Mouse (Mus musculus) MEL (cell line): ENCODE results near the gene Ift57. TPM values are rescaled to one million over a fixed set of nuclear protein-coding genes. Genes with fewer than 3 reads are reported as not detected.
A peak's percentile ranks its signal among the peaks of the same experiment; 100 is the strongest.

Experiments used
- DNase-seq: peaks from one replicate; pipeline ENCODE4 v3.0.0; 2011; ENCODE audit warnings: low read depth, low spot score
- H3K27ac ChIP-seq: 2 replicates; pipeline ENCODE4 v1.5.1; 2012; ENCODE audit warnings: low read depth, mild to moderate bottlenecking, control low read depth, low read length, moderate library complexity; ENCODE audit not compliant: control insufficient read depth
- H3K27me3 ChIP-seq, 2 experiments: fragments of 150-350 bp in 1 of 2; sonication (generic) in 1 of 2; 2 replicates each; pipeline ENCODE4 v1.6.1; 2012; ENCODE audit warnings: low read length in 2 of 2, mild to moderate bottlenecking in 2 of 2, improper control_type of control experiment in 1 of 2, moderate library complexity in 1 of 2; ENCODE audit not compliant: insufficient read depth in 2 of 2, control insufficient read depth in 1 of 2
- H3K36me3 ChIP-seq, 2 experiments: 2 replicates each; pipeline ENCODE4 v1.6.1; 2012 to 2014; ENCODE audit warnings: low read length in 2 of 2, improper control_type of control experiment in 1 of 2, inconsistent platforms in 1 of 2, mild to moderate bottlenecking in 1 of 2; ENCODE audit not compliant: insufficient read depth in 2 of 2, control insufficient read depth in 1 of 2
- H3K4me1 ChIP-seq, 2 experiments: fragments of 150-350 bp in 1 of 2; sonication (generic) in 1 of 2; 2 replicates each; pipeline ENCODE4 v1.6.1; 2012; ENCODE audit warnings: low read length in 2 of 2, improper control_type of control experiment in 1 of 2, mild to moderate bottlenecking in 1 of 2; ENCODE audit not compliant: insufficient read depth in 2 of 2, control insufficient read depth in 1 of 2
- H3K4me3 ChIP-seq, 2 experiments: fragments of 150-350 bp in 1 of 2; sonication (generic) in 1 of 2; 2 replicates each; pipeline ENCODE4 v1.5.1; 2012; ENCODE audit warnings: low read depth in 2 of 2, low read length in 2 of 2, mild to moderate bottlenecking in 2 of 2, moderate library complexity in 2 of 2, control low read depth in 1 of 2, improper control_type of control experiment in 1 of 2; ENCODE audit not compliant: control insufficient read depth in 1 of 2, insufficient read depth in 1 of 2
- H3K79me2 ChIP-seq: 2 replicates; pipeline ENCODE4 v1.6.1; 2012; ENCODE audit warnings: mild to moderate bottlenecking, low read length, moderate library complexity; ENCODE audit not compliant: control insufficient read depth, poor library complexity, insufficient read depth
- H3K9ac ChIP-seq: 2 replicates; pipeline ENCODE4 v1.6.1; 2012; ENCODE audit warnings: low read depth, mild to moderate bottlenecking, control low read depth, low read length, moderate library complexity; ENCODE audit not compliant: control insufficient read depth, poor library complexity, severe bottlenecking
- H3K9me3 ChIP-seq: fragments of 150-350 bp; sonication (generic); replicated peaks from 2 replicates; pipeline ENCODE4 v1.6.1; 2012; ENCODE audit warnings: mild to moderate bottlenecking, low read length, improper control_type of control experiment, moderate library complexity; ENCODE audit not compliant: insufficient read depth
- BHLHE40 ChIP-seq: IDR thresholded peaks from 2 replicates; pipeline ENCODE4 v1.6.1; 2012; ENCODE audit warnings: low read depth, mild to moderate bottlenecking, inconsistent platforms, low read length, improper control_type of control experiment, borderline replicate concordance
- CHD1 ChIP-seq: IDR thresholded peaks from 2 replicates; pipeline ENCODE4 v1.6.1; 2012; ENCODE audit warnings: low read depth, mild to moderate bottlenecking, inconsistent platforms, low read length, improper control_type of control experiment
- CTCF ChIP-seq, 3 experiments: IDR thresholded peaks in 2 of 3; conservative IDR thresholded peaks in 1 of 3; 2 replicates each; pipeline ENCODE4 v1.5.1; 2011 to 2012; ENCODE audit warnings: low read length in 3 of 3, low read depth in 2 of 3, mild to moderate bottlenecking in 2 of 3, improper control_type of control experiment in 1 of 3, inconsistent platforms in 1 of 3, mixed read lengths in 1 of 3, moderate library complexity in 1 of 3; ENCODE audit not compliant: control insufficient read depth in 1 of 3, insufficient read depth in 1 of 3, poor library complexity in 1 of 3, severe bottlenecking in 1 of 3
- E2F4 ChIP-seq: IDR thresholded peaks from 2 replicates; pipeline ENCODE4 v1.6.1; 2011; ENCODE audit warnings: low read depth, low read length, improper control_type of control experiment, borderline replicate concordance
- EP300 ChIP-seq, 2 experiments: IDR thresholded peaks; 2 replicates each; pipeline ENCODE4 v1.6.1; 2011; ENCODE audit warnings: improper control_type of control experiment in 2 of 2, low read length in 2 of 2, low read depth in 1 of 2, mild to moderate bottlenecking in 1 of 2
- GABPA ChIP-seq: IDR thresholded peaks from 2 replicates; pipeline ENCODE4 v1.6.1; 2012; ENCODE audit warnings: low read depth, mild to moderate bottlenecking, inconsistent platforms, low read length, improper control_type of control experiment, moderate library complexity
- JUND ChIP-seq: IDR thresholded peaks from 2 replicates; pipeline ENCODE4 v1.6.1; 2011; ENCODE audit warnings: low read depth, mild to moderate bottlenecking, improper control_type of control experiment, low read length
- MAX ChIP-seq: IDR thresholded peaks from 2 replicates; pipeline ENCODE4 v1.6.1; 2011; ENCODE audit warnings: low read length, improper control_type of control experiment
- MEF2A ChIP-seq: IDR thresholded peaks from 2 replicates; pipeline ENCODE4 v1.6.1; 2014; ENCODE audit warnings: low read depth, mild to moderate bottlenecking, inconsistent platforms, low read length, improper control_type of control experiment; ENCODE audit not compliant: poor library complexity, insufficient replicate concordance, severe bottlenecking; ENCODE audit errors: extremely low read depth
- MXI1 ChIP-seq: IDR thresholded peaks from 2 replicates; pipeline ENCODE4 v1.6.1; 2011; ENCODE audit warnings: mild to moderate bottlenecking, low read depth, low read length, improper control_type of control experiment
- MYB ChIP-seq: IDR thresholded peaks from 2 replicates; pipeline ENCODE4 v1.6.1; 2011; ENCODE audit warnings: mild to moderate bottlenecking, low read depth, low read length, improper control_type of control experiment
- NELFE ChIP-seq: IDR thresholded peaks from 2 replicates; pipeline ENCODE4 v1.6.1; 2011; ENCODE audit warnings: low read depth, low read length, improper control_type of control experiment
- NRF1 ChIP-seq: IDR thresholded peaks from 2 replicates; pipeline ENCODE4 v1.6.1; 2014; ENCODE audit warnings: low read depth, mild to moderate bottlenecking, inconsistent platforms, low read length, improper control_type of control experiment, moderate library complexity; ENCODE audit not compliant: poor library complexity, insufficient read depth, severe bottlenecking
- POLR2A ChIP-seq, 2 experiments: IDR thresholded peaks; 2 replicates each; pipeline ENCODE4 v1.6.1; 2011 to 2012; ENCODE audit warnings: low read length in 2 of 2, mild to moderate bottlenecking in 2 of 2, control low read depth in 1 of 2, improper control_type of control experiment in 1 of 2, low read depth in 1 of 2, moderate library complexity in 1 of 2; ENCODE audit not compliant: control insufficient read depth in 1 of 2, insufficient read depth in 1 of 2, poor library complexity in 1 of 2
- POLR2AphosphoS5 ChIP-seq: IDR thresholded peaks from 2 replicates; pipeline ENCODE4 v1.6.1; 2012; ENCODE audit warnings: low read depth, borderline replicate concordance, mild to moderate bottlenecking, inconsistent platforms, low read length, moderate library complexity, mixed read lengths
- RCOR1 ChIP-seq: IDR thresholded peaks from 2 replicates; pipeline ENCODE4 v1.6.1; 2012; ENCODE audit warnings: low read depth, mild to moderate bottlenecking, inconsistent platforms, low read length, improper control_type of control experiment
- SIN3A ChIP-seq: IDR thresholded peaks from 2 replicates; pipeline ENCODE4 v1.6.1; 2012; ENCODE audit warnings: low read length, improper control_type of control experiment, inconsistent platforms
- TBP ChIP-seq: IDR thresholded peaks from 2 replicates; pipeline ENCODE4 v1.8.0; 2011; ENCODE audit warnings: low read depth, low read length, improper control_type of control experiment
- UBTF ChIP-seq: IDR thresholded peaks from 2 replicates; pipeline ENCODE4 v1.6.1; 2012; ENCODE audit warnings: low read depth, mild to moderate bottlenecking, inconsistent platforms, low read length, improper control_type of control experiment, moderate library complexity, borderline replicate concordance; ENCODE audit not compliant: insufficient read depth
- USF1 ChIP-seq: IDR thresholded peaks from 2 replicates; pipeline ENCODE4 v1.6.1; 2014; ENCODE audit warnings: low read depth, mild to moderate bottlenecking, inconsistent platforms, low read length, improper control_type of control experiment, moderate library complexity
- USF2 ChIP-seq, 2 experiments: IDR thresholded peaks; 2 replicates each; pipeline ENCODE4 v1.6.1; 2011 to 2012; ENCODE audit warnings: improper control_type of control experiment in 2 of 2, low read length in 2 of 2, borderline replicate concordance in 1 of 2, inconsistent platforms in 1 of 2, low read depth in 1 of 2, mild to moderate bottlenecking in 1 of 2; ENCODE audit not compliant: insufficient read depth in 1 of 2
- ZC3H11A ChIP-seq: IDR thresholded peaks from 2 replicates; pipeline ENCODE4 v1.6.1; 2012; ENCODE audit warnings: low read depth, mild to moderate bottlenecking, inconsistent platforms, low read length, improper control_type of control experiment
- ZKSCAN1 ChIP-seq: IDR thresholded peaks from 2 replicates; pipeline ENCODE4 v1.6.1; 2012; ENCODE audit warnings: low read depth, mild to moderate bottlenecking, inconsistent platforms, low read length, improper control_type of control experiment, moderate library complexity
- ZNF384 ChIP-seq: IDR thresholded peaks from 2 replicates; pipeline ENCODE4 v1.6.1; 2012; ENCODE audit warnings: low read depth, mild to moderate bottlenecking, inconsistent platforms, low read length, improper control_type of control experiment
- polyA plus RNA-seq, 2 experiments: library from polyadenylated mRNA; stranded (reverse) in 1 of 2; unstranded in 1 of 2; fragments of >175 nt in 1 of 2; fragments of >200 nt in 1 of 2; gene quantifications; 2 replicates each; pipeline versions ENCODE4 v1.2.1 to v1.2.4; 2012; ENCODE audit warnings: low replicate concordance in 2 of 2, low read depth in 1 of 2; ENCODE audit not compliant: insufficient read length in 2 of 2, insufficient read depth in 1 of 2, missing spikeins in 1 of 2
- total RNA-seq: library from RNA; depleted of rRNA; stranded (reverse); fragments of 300-350 nt; gene quantifications from 2 replicates; pipeline ENCODE4 v1.2.3, GENCODE M21; 2012

The Ift57 gene
- total and polyA plus RNA-seq, 3 experiments, result 5.7 to 11.1 TPM; not detected in 1

DNA sequence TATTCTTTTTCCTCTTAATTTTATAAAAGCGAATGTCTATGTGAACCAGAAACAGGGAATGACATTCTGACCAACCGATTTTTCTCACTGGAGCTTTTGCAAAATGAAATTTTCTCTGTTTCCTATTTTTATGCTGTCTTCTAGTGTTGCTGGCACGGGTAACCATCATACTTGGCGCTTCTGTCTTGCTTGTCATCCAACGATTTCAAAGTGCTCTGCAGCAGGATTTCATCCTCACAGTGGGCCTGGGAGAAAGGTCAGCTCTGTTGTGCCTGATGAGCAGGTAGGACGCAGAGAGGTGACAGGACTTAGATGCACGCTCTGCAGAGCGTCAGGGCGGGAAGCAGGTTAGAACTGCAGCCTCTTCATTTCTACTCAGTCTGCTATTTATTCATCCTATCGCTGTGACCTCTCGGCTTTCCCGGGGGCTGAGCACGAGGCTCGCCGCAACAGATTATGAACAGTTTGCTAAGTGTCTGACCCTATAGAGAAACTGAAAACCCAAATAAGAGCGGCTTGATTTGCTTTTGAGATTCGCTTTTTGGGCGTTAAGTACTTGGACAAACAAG lies 108.9 kb downstream of the Ift57 start:
- Histone ChIP-seq H3K36me3 (peaks cover 0 to 22% of the 10 kb centered on the region in 2 experiments; a peak in 2 of 4 replicates), H3K4me3 (peak overlapping the region; percentile 52 to 69), H3K27me3 (no peaks in the 10 kb centered on the region), H3K4me1 (peaks cover 11 to 26% of the 10 kb centered on the region in 2 experiments), H3K79me2 (no peaks in the 10 kb centered on the region; the same call in 1 of the 2 replicates), H3K9ac (peak overlapping the region; percentile 78), H3K9me3 (no peaks in the 10 kb centered on the region), H3K27ac (peak overlapping the region; percentile 92)
- 0 out of 2 replicates have a peak, but pooled peaks have one; percentile 36 for TF ChIP-seq MAX
- TF ChIP-seq ZC3H11A, result no peak
- TF ChIP-seq MEF2A, result no peak
- no peak for TF ChIP-seq GABPA
- 0 out of 2 replicates have a peak, but pooled peaks have one; percentile 0 for TF ChIP-seq ZNF384
- 0 out of 2 replicates have a peak, but pooled peaks have one; percentile 18 for TF ChIP-seq SIN3A
- 0 out of 4 replicates have a peak, but pooled peaks have one; percentile 18 to 24 for TF ChIP-seq POLR2A (IDR thresholded peaks at IDR 0.05; ENCODE audit: control insufficient read depth in 1 of 2, insufficient read depth in 1 of 2, low read depth in 1 of 2, low read length in 2 of 2, poor library complexity in 1 of 2)
- TF ChIP-seq TBP, result no peak; the same call in 1 of the 2 replicates
- no peak for TF ChIP-seq NRF1
- TF ChIP-seq MXI1, result peak; percentile 36; the same call in 1 of the 2 replicates
- TF ChIP-seq JUND, result no peak; the same call in 1 of the 2 replicates
- no peak for TF ChIP-seq BHLHE40
- peak; percentile 19; the same call in 1 of the 2 replicates for TF ChIP-seq NELFE
- TF ChIP-seq E2F4, result peak; percentile 44; the same call in 1 of the 2 replicates
- peak; percentile 62 for DNase-seq

DNA sequence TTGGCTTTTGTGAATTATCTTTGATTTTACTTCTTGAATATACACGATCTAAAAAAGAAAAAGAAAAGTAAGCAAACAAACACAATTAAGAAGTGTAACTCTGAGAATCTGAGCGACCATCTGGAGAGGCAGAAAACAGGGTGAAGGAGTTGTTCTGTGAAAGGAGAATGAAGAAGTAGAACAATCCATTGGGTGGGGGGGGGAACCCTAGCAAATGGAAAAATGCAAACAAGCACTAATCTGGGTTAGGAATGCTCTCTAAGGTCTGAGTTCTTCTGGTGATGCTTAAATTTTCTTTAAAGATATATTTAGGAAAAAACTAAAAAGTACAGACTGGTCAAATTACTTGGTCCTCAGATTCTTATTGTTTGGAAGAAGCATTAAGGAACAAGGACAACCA lies 112.9 kb downstream of the Ift57 start:
- Histone ChIP-seq H3K27me3 (no peaks in the 10 kb centered on the region), H3K27ac (no peak overlapping the region), H3K4me3 (no peak overlapping the region), H3K9ac (no peak overlapping the region), H3K79me2 (no peaks in the 10 kb centered on the region; the same call in 1 of the 2 replicates), H3K36me3 (peaks cover 0 to 3% of the 10 kb centered on the region in 2 experiments; a peak in 2 of 4 replicates)
- TF ChIP-seq NRF1, result no peak
- no peak for TF ChIP-seq CTCF (IDR thresholded peaks at IDR 0.05 in 2 of 3, conservative IDR thresholded peaks at IDR 0.05 in 1 of 3; ENCODE audit: control insufficient read depth in 1 of 3, insufficient read depth in 1 of 3, low read depth in 2 of 3, low read length in 3 of 3, poor library complexity in 1 of 3, severe bottlenecking in 1 of 3)
- no peak for TF ChIP-seq SIN3A
- TF ChIP-seq NELFE, result no peak
- no peak for TF ChIP-seq RCOR1
- no peak for TF ChIP-seq MXI1
- no peak for TF ChIP-seq MEF2A
- no peak for TF ChIP-seq POLR2A (IDR thresholded peaks at IDR 0.05; ENCODE audit: control insufficient read depth in 1 of 2, insufficient read depth in 1 of 2, low read depth in 1 of 2, low read length in 2 of 2, poor library complexity in 1 of 2)
- TF ChIP-seq ZKSCAN1, result no peak
- TF ChIP-seq E2F4, result no peak
- TF ChIP-seq EP300 (IDR thresholded peaks at IDR 0.05; ENCODE audit: low read depth in 1 of 2, low read length in 2 of 2), result no peak
- no peak for TF ChIP-seq ZC3H11A
- no peak for TF ChIP-seq POLR2AphosphoS5
- no peak for TF ChIP-seq UBTF
- no peak for TF ChIP-seq ZNF384
- no peak for TF ChIP-seq USF1
- no peak for TF ChIP-seq USF2 (IDR thresholded peaks at IDR 0.05; ENCODE audit: borderline replicate concordance in 1 of 2, insufficient read depth in 1 of 2, low read depth in 1 of 2, low read length in 2 of 2)
- no peak for TF ChIP-seq JUND
- TF ChIP-seq MYB, result no peak
- no peak for TF ChIP-seq CHD1
- TF ChIP-seq, all 39 proteins: peak for 0
- DNase-seq, result no peak
- Histone ChIP-seq H3K9me3 (no peaks in the 10 kb centered on the region), H3K4me1 (peaks cover 0 to 7% of the 10 kb centered on the region in 2 experiments; a peak in 2 of 4 replicates)
